Mouse (Mus musculus) gastrocnemius, postnatal 36 days (tissue): ENCODE measurements around the gene Scube3. TPM values are rescaled to one million over a fixed set of nuclear protein-coding genes. Genes with fewer than 3 reads are reported as not detected.
"Not testable (repeated sequence)": the region's sequence is repeated elsewhere in the genome, so short reads cannot be mapped to it uniquely, and the experiment has no call there.

Experiments used
- DNase-seq, 2 experiments: peaks; one replicate each; pipeline ENCODE4 v3.0.0; 2022
- intact Hi-C: fragments of 180-260 bp; cut with DNase I; formaldehyde crosslinking; loops from one replicate; pipeline ENCODE4 v1.15.1; 2025
- total RNA-seq, 2 experiments: library from RNA; stranded (reverse); gene quantifications; 2 replicates each; pipeline ENCODE4 v1.2.3; 2021

Gene Scube3
- total RNA-seq, 2 experiments from 2014 or later: 0.13 to 0.15 TPM

DNA sequence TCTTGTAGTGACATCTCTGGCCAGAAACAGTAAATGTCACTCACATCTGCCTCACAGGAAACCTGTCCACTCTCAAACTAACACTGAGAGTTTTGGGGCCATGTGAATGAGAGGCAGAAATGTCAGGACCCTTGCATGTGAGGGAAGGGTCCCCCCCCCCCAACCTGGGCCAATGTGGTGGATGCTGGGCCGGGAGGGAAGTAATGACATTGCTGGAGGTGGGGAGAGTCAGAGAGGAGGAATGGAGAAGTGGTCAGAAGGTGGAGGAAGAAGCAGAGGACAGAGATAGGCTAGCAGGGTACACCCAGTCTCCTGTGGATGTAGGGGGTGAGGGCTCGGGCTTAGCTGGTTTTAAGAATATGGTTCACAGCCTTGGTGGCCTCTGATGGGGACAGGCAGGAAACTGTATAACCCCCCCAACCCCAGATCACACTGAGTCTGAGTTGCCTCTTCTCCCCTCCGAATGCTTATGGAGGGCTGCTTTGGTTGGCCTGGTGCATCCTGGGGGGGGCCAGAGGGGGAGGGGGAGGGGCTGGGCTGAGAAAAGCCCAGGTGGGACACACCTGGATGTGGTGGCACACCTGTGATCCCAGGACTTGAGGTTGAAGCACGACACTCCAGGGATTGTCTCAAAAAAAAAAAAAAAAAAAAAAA, 67.6 kb downstream of the Scube3 start:
- intact Hi-C loops: loop anchor here (5.0 kb wide), 1 partner anchor 158 kb away; the partner anchor contains the start of gene Tulp1
- no peak for DNase-seq

DNA sequence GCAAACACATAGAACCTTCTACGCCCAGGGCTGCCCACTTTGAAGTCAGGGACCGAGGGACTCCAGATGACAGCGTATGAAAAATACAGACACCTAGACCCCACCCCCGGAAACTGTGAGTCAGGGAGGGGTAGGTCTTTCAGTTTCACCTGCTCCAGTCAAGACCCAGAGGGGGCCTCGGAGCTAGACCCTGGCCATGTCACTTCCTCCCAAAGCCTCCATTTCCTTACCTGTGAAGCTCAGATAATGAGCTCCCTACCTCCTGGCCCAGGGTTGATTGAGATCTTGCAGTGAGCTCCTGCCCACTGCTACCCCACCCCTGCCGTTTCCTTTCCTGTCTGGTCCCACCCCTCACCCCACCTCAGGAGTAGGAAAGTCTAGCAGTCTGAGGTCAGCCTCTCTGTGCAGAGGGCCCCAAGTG, 70.0 kb downstream of the Scube3 start:
- intact Hi-C loops: no loop called here
- DNase-seq: no peak

DNA sequence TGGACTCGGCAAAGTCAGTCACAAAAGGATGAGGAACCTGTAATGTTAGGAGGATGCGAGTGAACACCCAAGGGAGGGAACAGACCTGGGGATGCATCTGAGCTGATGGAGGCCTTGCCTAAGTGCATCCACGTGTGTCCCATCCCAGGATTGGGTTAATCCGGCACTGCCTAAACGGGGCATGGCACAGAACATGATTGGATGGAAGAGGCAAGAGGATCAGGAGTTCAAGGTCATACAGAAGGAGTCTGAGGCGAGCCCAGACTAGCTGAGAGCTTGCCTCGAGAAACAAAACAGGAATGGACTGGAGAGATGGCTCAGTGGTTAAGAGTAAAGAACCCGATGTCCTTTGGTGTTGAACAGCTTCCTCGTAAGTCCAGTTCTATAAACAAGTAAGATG, 70.5 kb downstream of the Scube3 start:
- no peak for DNase-seq
- intact Hi-C loops: no loop called here

DNA sequence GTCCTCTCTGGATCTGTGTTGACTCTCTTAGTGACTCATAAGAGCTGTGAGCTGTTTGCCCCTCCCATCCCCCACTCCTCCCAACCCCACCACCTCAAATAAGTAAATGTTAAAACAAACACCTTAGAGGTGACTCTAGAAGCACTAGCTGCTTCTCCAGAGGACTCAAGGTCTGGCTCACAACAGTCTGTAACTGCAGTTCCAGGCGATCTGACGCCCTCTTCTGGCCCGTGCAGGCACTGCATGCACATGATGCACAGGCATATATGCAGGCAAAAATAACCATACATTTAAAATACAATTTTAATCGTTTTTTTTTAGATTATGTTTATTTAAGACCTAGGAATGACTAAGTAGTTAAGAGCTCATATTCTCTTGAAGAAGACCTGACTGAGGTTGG, 71.3 kb downstream of the Scube3 start:
- intact Hi-C loops: no loop called here
- DNase-seq: no peak

DNA sequence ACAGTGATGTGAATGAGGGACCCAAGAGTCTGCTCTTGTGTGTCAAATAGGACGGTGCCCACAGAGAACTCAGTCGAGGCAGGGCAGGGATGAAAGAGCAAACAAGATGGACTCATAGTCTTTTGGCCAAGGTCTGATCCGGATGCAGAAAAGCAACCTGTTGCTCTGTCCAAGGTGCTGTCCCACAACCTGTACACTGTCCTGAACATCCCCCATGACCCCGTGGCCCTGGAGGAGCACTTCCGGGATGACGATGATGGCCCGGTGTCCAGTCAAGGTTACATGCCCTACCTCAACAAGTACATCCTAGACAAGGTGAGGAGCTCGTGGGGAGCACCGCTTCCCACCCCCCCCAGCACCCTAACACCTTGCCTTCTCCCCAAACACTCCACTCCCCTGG, 74.8 kb downstream of the Scube3 start:
- DNase-seq: no peak
- intact Hi-C loops: no loop called here

DNA sequence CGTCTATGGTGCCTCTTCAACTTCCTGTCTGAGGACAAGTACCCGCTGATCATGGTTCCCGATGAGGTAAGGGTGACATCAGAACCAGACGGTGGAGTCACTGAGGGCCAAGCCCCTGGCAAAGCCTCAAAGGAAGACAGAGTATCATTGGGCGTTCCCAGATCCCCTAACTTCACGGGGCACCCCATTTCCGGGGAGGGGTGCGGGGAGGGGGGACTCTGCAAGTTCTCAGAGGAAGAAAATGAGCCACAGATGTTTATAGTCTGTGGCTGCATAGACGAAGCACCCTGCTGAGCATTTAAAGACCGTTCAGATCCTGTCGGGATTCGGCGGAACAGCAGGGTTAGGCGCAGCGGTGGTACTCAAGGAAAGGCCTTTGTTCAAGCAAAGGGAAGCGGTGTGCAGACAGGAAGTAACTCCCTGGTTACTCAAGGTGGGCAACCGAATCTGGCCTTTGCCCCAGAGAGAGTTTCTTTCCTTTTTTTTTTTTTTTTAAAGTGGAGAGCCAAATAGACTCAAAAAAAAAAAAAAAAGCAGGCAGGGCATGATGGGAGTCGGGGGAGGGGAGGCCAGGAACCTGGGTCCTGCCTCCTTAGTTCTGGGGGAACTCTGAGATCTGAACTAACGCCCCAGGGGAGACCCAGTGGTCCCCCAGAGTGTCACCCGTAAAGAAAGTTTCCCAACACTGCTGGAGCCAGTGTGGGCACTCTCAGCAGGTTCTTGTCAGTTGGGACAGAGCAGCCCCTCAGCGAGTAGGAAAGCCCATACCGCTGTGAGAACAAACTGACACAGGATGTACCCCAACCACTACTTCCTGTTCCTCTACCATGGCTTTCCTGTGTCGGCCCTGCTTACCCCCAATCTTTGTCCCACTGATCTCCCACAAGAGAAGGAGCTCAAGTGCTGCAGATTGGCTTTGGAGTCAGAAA, 76.0 kb downstream of the Scube3 start:
- intact Hi-C loops: no loop called here
- peak in 1 of 2 experiments; percentile 7 for DNase-seq

DNA sequence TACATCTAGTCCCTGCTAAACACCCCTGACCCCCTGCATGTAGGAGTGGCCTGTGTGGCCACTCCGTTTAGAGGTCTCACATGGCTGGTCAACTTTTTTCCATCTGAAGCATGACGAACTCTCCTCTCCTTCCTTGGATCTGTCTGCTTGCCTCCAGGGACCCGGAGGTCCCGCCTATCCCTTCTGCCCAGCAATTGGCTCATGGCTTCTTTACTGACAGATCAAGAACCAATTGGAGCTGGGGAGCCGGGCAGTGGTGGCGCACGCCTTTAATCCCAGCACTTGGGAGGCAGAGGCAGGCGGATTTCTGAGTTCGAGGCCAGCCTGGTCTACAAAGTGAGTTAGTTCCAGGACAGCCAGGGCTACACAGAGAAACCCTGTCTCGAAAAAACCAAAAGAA, 80.5 kb downstream of the Scube3 start:
- DNase-seq, intact Hi-C loops: not testable (repeated sequence)

DNA sequence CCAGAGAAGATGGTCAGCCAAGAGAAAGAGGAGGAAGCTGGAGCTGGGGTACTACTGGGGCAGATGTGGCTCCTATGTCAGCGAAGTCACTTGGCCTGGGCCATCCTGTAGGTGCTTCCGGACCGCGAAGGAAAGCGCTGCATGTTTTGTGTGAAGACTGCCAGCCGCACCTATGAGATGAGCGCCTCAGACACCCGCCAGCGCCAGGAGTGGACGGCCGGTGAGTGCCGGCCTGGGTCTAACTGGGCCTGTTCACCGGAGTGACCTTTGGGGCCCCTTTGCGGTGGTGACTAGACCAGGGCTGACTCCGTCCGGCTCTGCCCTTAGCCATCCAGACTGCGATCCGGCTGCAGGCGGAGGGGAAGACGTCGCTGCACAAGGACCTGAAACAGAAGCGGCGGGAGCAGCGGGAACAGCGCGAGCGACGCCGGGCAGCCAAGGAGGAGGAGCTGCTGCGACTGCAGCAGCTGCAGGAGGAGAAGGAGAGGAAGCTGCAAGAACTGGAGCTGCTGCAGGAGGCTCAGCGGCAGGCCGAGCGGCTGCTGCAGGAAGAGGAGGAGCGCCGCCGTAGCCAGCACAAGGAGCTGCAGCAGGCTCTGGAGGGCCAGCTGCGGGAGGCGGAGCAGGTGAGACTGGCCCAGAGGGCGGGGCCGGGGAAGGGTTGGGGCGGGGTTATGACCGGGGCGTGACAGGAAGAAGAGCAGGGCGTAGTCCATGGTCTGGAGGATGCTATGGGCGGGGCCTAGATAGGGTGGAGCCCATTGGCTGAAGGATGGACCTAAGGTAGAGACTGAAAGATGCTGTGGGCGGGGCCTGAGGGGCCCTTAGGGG, 81.8 kb downstream of the Scube3 start:
- peak; percentile 87 to 92 for DNase-seq
- intact Hi-C loops: no loop called here

Other genes with a start within 250 kb of the Scube3 start
- gene Anks1, start 232.8 kb upstream of the Scube3 start, total RNA-seq: 10 to 100 TPM in 1 of 2 experiments, 1 to 10 TPM in 1; 7.8 to 13.0 TPM
- 10 to 100 TPM; 14.8 to 16.0 TPM for gene Taf11, start 232.3 kb upstream of the Scube3 start, total RNA-seq
- not detected for gene Tcp11, start 61.5 kb upstream of the Scube3 start, total RNA-seq
- 10 to 100 TPM; 12.4 to 16.7 TPM for gene Zfp523, start 35.0 kb downstream of the Scube3 start, total RNA-seq
- 1 to 10 TPM; 1.8 to 2.6 TPM for gene Def6, start 65.6 kb downstream of the Scube3 start, total RNA-seq
- gene Ppard, start 90.6 kb downstream of the Scube3 start, total RNA-seq: 10 to 100 TPM; 24.4 to 31.1 TPM
- gene Fance, start 171.4 kb downstream of the Scube3 start, total RNA-seq: 10 to 100 TPM in 1 of 2 experiments, 1 to 10 TPM in 1; 7.0 to 10.3 TPM
- gene Rpl10a, start 186.3 kb downstream of the Scube3 start, total RNA-seq: 100 to 1,000 TPM; 327 to 414 TPM
- 1 to 10 TPM; 5.7 to 8.1 TPM for gene Tead3, start 208.7 kb downstream of the Scube3 start, total RNA-seq
- gene Tulp1, start 223.1 kb downstream of the Scube3 start, total RNA-seq: not detected